Mouse (Mus musculus) ES-Bruce4 (cell line): Measurements from ENCODE around the gene Adk.

ENCODE experiments used
- CTCF ChIP-seq: IDR thresholded peaks from one replicate; pipeline ENCODE4 v1.8.1; 2011; ENCODE audit warnings: low read depth, low read length
- EP300 ChIP-seq: IDR thresholded peaks from 2 replicates; pipeline ENCODE4 v1.6.1; 2011; ENCODE audit warnings: low read depth, low read length; ENCODE audit not compliant: insufficient read depth
- POLR2A ChIP-seq: IDR thresholded peaks from one replicate; pipeline ENCODE4 v1.8.1; 2011; ENCODE audit warnings: low read length; ENCODE audit not compliant: insufficient read depth

- no peak for TF ChIP-seq POLR2A
- TF ChIP-seq CTCF, result no peak
- TF ChIP-seq EP300, result no peak
Observed at GRCm38 (mm10) chr14:21452581-21452980, 400.2 kb downstream of the Adk start.
